Mouse (Mus musculus): ENCODE results near the gene Ddx28. TPM values are rescaled to one million over a fixed set of nuclear protein-coding genes. Genes with fewer than 3 reads are reported as not detected.
"Not testable (repeated sequence)": the region's sequence is repeated elsewhere in the genome, so short reads cannot be mapped to it uniquely, and the experiment has no call there.

Ddx28 gene
- polyA plus RNA-seq, 1 experiment from 2014 or later = 10.0 TPM

GRCm38 (mm10) chr8:105992499-105992898, 19.2 kb downstream of the Ddx28 start:
- Histone ChIP-seq H3K36me3 (replicated peaks) (no peaks in the 10 kb centered on the region), H3K4me2 (no peak overlapping the region), H3K4me1 (replicated peaks) (peaks cover 26% of the 10 kb centered on the region), H3K4me3 (replicated peaks) (no peak overlapping the region), H3K27me3 (peaks cover 24% of the 10 kb centered on the region), H3K27ac (replicated peaks) (no peak overlapping the region), H3K9me3 (replicated peaks) (no peaks in the 10 kb centered on the region), H3K9ac (no peak overlapping the region)
- no peak for ATAC-seq (ENCODE audit: insufficient read depth)
- WGBS (ENCODE audit: insufficient replicate concordance) = 42% methylated on average over 5 of the region's 5 CpGs

GRCm38 (mm10) chr8:105991546-105991945, 20.1 kb downstream of the Ddx28 start:
- Histone ChIP-seq H3K4me3 (replicated peaks) (no peak overlapping the region), H3K4me2 (no peak overlapping the region), H3K36me3 (replicated peaks) (no peaks in the 10 kb centered on the region), H3K9ac (no peak overlapping the region), H3K27me3 (peaks cover 24% of the 10 kb centered on the region), H3K27ac (replicated peaks) (no peak overlapping the region), H3K9me3 (replicated peaks) (no peaks in the 10 kb centered on the region), H3K4me1 (replicated peaks) (peaks cover 16% of the 10 kb centered on the region; the same call in 1 of the 2 replicates)
- ATAC-seq (ENCODE audit: insufficient read depth) = no peak
- 50% methylated on average over 2 of the region's 2 CpGs for WGBS (ENCODE audit: insufficient replicate concordance)

- Histone ChIP-seq H3K4me2 (peak within 1 kb of the TSS; percentile 35; the same call in 1 of the 2 replicates), H3K4me1 (replicated peaks) (peaks cover 11% of the 10 kb centered on the region; the same call in 1 of the 2 replicates), H3K4me3 (replicated peaks) (no peak within 1 kb of the TSS), H3K9ac (no peak within 1 kb of the TSS), H3K27me3 (peaks cover 26% of the 10 kb centered on the region), H3K27ac (replicated peaks) (no peak within 1 kb of the TSS), H3K9me3 (replicated peaks) (no peaks in the 10 kb centered on the region), H3K36me3 (replicated peaks) (no peaks in the 10 kb centered on the region)
- ATAC-seq (ENCODE audit: insufficient read depth) = no peak; the same call in 1 of the 2 replicates
- WGBS (ENCODE audit: insufficient replicate concordance) = 10% methylated on average over 15 of the region's 15 CpGs
Measured at GRCm38 (mm10) chr8:105990856-105991387, 20.8 kb downstream of the Ddx28 start, which contains the start of gene Dus2. Gene Dus2 (plus strand): TSS chr8:105991337.

GRCm38 (mm10) chr8:105988546-105988945, 23.1 kb downstream of the Ddx28 start:
- Histone ChIP-seq H3K4me2 (no peak overlapping the region), H3K4me3 (replicated peaks) (no peak overlapping the region), H3K27ac (replicated peaks) (no peak overlapping the region), H3K9me3 (replicated peaks) (no peaks in the 10 kb centered on the region), H3K9ac (no peak overlapping the region), H3K27me3 (peaks cover 38% of the 10 kb centered on the region), H3K36me3 (replicated peaks) (no peaks in the 10 kb centered on the region), H3K4me1 (replicated peaks) (peaks cover 7% of the 10 kb centered on the region; the same call in 1 of the 2 replicates)
- ATAC-seq (ENCODE audit: insufficient read depth) = no peak
- WGBS (ENCODE audit: insufficient replicate concordance) = 76% methylated on average over 11 of the region's 11 CpGs

- not testable (repeated sequence) for H3K4me3 ChIP-seq (replicated peaks); H3K9ac ChIP-seq; H3K9me3 ChIP-seq (replicated peaks); H3K4me1 ChIP-seq (replicated peaks); H3K27ac ChIP-seq (replicated peaks); ATAC-seq (ENCODE audit: insufficient read depth); H3K4me2 ChIP-seq; H3K36me3 ChIP-seq (replicated peaks)
- WGBS (ENCODE audit: insufficient replicate concordance) = 41% methylated on average over 11 of the region's 11 CpGs
- peaks cover 22% of the 10 kb centered on the region for H3K27me3 ChIP-seq
Measured at GRCm38 (mm10) chr8:105983406-105983805, 28.3 kb downstream of the Ddx28 start.

GRCm38 (mm10) chr8:105981146-105981545, 30.5 kb downstream of the Ddx28 start:
- H3K27ac ChIP-seq (replicated peaks) = no peak overlapping the region
- no peaks in the 10 kb centered on the region for H3K36me3 ChIP-seq (replicated peaks)
- 74% methylated on average over 1 of the region's 1 CpGs for WGBS (ENCODE audit: insufficient replicate concordance)
- no peak overlapping the region for H3K9ac ChIP-seq
- H3K4me1 ChIP-seq (replicated peaks) = peaks cover 7% of the 10 kb centered on the region; the same call in 1 of the 2 replicates
- H3K9me3 ChIP-seq (replicated peaks) = no peaks in the 10 kb centered on the region
- no peak for ATAC-seq (ENCODE audit: insufficient read depth)
- H3K4me3 ChIP-seq (replicated peaks) = no peak overlapping the region
- 0 out of 2 replicates have a peak, but pooled peaks cover 14% of the 10 kb centered on the region for H3K27me3 ChIP-seq
- no peak overlapping the region for H3K4me2 ChIP-seq

- 88% methylated on average over 15 of the region's 15 CpGs for WGBS (ENCODE audit: insufficient replicate concordance)
- no peak for ATAC-seq (ENCODE audit: insufficient read depth)
- no peak within 1 kb of the TSS for H3K9ac ChIP-seq
Measured at GRCm38 (mm10) chr8:105979325-105979724, 32.4 kb downstream of the Ddx28 start, which contains the start of gene Dpep3. Gene Dpep3 (minus strand): TSS chr8:105979429.

GRCm38 (mm10) chr8:105975363-105975762, 36.3 kb downstream of the Ddx28 start:
- Histone ChIP-seq H3K9ac (no peak overlapping the region), H3K9me3 (replicated peaks) (no peaks in the 10 kb centered on the region), H3K4me1 (replicated peaks) (0 out of 2 replicates have a peak, but pooled peaks cover 13% of the 10 kb centered on the region), H3K27ac (replicated peaks) (no peak overlapping the region), H3K4me3 (replicated peaks) (no peak overlapping the region), H3K36me3 (replicated peaks) (no peaks in the 10 kb centered on the region), H3K4me2 (no peak overlapping the region), H3K27me3 (no peaks in the 10 kb centered on the region)
- no peak for ATAC-seq (ENCODE audit: insufficient read depth)
- WGBS (ENCODE audit: insufficient replicate concordance) = 69% methylated on average over 7 of the region's 7 CpGs

More at GRCm38 (mm10) chr8:105979325-105979724, 32.4 kb downstream of the Ddx28 start, which contains the start of gene Dpep3:
- Histone ChIP-seq H3K27ac (replicated peaks) (no peak within 1 kb of the TSS), H3K9me3 (replicated peaks) (no peaks in the 10 kb centered on the region), H3K4me2 (no peak within 1 kb of the TSS), H3K4me3 (replicated peaks) (no peak within 1 kb of the TSS), H3K27me3 (no peaks in the 10 kb centered on the region), H3K36me3 (replicated peaks) (no peaks in the 10 kb centered on the region), H3K4me1 (replicated peaks) (peaks cover 9% of the 10 kb centered on the region; the same call in 1 of the 2 replicates)

- no peaks in the 10 kb centered on the region for H3K27me3 ChIP-seq
- H3K4me2 ChIP-seq = no peak overlapping the region
- H3K27ac ChIP-seq (replicated peaks) = no peak overlapping the region
- no peaks in the 10 kb centered on the region for H3K36me3 ChIP-seq (replicated peaks)
- 71% methylated on average over 8 of the region's 8 CpGs for WGBS (ENCODE audit: insufficient replicate concordance)
- no peaks in the 10 kb centered on the region for H3K9me3 ChIP-seq (replicated peaks)
- ATAC-seq (ENCODE audit: insufficient read depth) = no peak
- no peak overlapping the region for H3K4me3 ChIP-seq (replicated peaks)
- H3K9ac ChIP-seq = no peak overlapping the region
- H3K4me1 ChIP-seq (replicated peaks) = peaks cover 30% of the 10 kb centered on the region
Measured at GRCm38 (mm10) chr8:105971019-105971720, 40.5 kb downstream of the Ddx28 start.

GRCm38 (mm10) chr8:105969367-105969766, 42.3 kb downstream of the Ddx28 start:
- Histone ChIP-seq H3K27ac (replicated peaks) (no peak overlapping the region), H3K9me3 (replicated peaks) (no peaks in the 10 kb centered on the region), H3K4me2 (no peak overlapping the region), H3K9ac (no peak overlapping the region), H3K4me3 (replicated peaks) (no peak overlapping the region), H3K27me3 (no peaks in the 10 kb centered on the region), H3K4me1 (replicated peaks) (peaks cover 47% of the 10 kb centered on the region), H3K36me3 (replicated peaks) (no peaks in the 10 kb centered on the region)
- 63% methylated on average over 1 of the region's 1 CpGs for WGBS (ENCODE audit: insufficient replicate concordance)
- no peak for ATAC-seq (ENCODE audit: insufficient read depth)

- H3K9me3 ChIP-seq (replicated peaks) = no peaks in the 10 kb centered on the region
- peaks cover 68% of the 10 kb centered on the region for H3K4me1 ChIP-seq (replicated peaks)
- H3K27me3 ChIP-seq = no peaks in the 10 kb centered on the region
- H3K27ac ChIP-seq (replicated peaks) = peak overlapping the region; percentile 93
- peak; percentile 71 for ATAC-seq (ENCODE audit: insufficient read depth)
- H3K4me3 ChIP-seq (replicated peaks) = peak overlapping the region; percentile 77
- peak overlapping the region; percentile 75 for H3K9ac ChIP-seq
- peak overlapping the region; percentile 97 for H3K4me2 ChIP-seq
- WGBS (ENCODE audit: insufficient replicate concordance) = 5% methylated on average over 19 of the region's 19 CpGs
- no peaks in the 10 kb centered on the region for H3K36me3 ChIP-seq (replicated peaks)
Measured at GRCm38 (mm10) chr8:105966692-105967311, 44.9 kb downstream of the Ddx28 start.

All from liver, embryonic 15.5 days (tissue).